Mouse (Mus musculus) lung, embryonic 16.5 days (tissue): ENCODE measurements around the gene Scn8a. TPM values are rescaled to one million over a fixed set of nuclear protein-coding genes. Genes with fewer than 3 reads are reported as not detected.

ENCODE experiments used
- ATAC-seq: fragments of 200-750 bp; cut with Nextera tagmentation; 2 replicates; pipeline ENCODE4 v1.8.0; 2017; ENCODE audit warnings: low read depth, mild to moderate bottlenecking, moderate library complexity
- H3K27ac ChIP-seq: fragments of 300-500 bp; sonication (generic); 2 replicates; pipeline ENCODE4 v1.5.1; 2014; ENCODE audit warnings: mild to moderate bottlenecking, control low read depth, low read length
- H3K27me3 ChIP-seq: fragments of 300-500 bp; sonication (generic); 2 replicates; pipeline ENCODE4 v1.6.1; 2014; ENCODE audit warnings: low read depth, low read length, mixed read lengths; ENCODE audit not compliant: control insufficient read depth, insufficient read depth
- H3K36me3 ChIP-seq: fragments of 300-500 bp; sonication (generic); 2 replicates; pipeline ENCODE4 v1.6.1; 2014; ENCODE audit warnings: low read length; ENCODE audit not compliant: control insufficient read depth, insufficient read depth
- H3K4me1 ChIP-seq: fragments of 300-500 bp; sonication (generic); replicated peaks from 2 replicates; pipeline ENCODE4 v1.6.1; 2014; ENCODE audit warnings: low read length, mixed read lengths; ENCODE audit not compliant: control insufficient read depth, insufficient read depth
- H3K4me2 ChIP-seq: fragments of 300-500 bp; sonication (generic); 2 replicates; pipeline ENCODE4 v1.6.1; 2014; ENCODE audit warnings: low read depth, low read length, control low read depth
- H3K4me3 ChIP-seq: fragments of 300-500 bp; sonication (generic); 2 replicates; pipeline ENCODE4 v1.5.1; 2014; ENCODE audit warnings: mild to moderate bottlenecking, low read length, control low read depth
- H3K9ac ChIP-seq: fragments of 300-500 bp; sonication (generic); 2 replicates; pipeline ENCODE4 v1.6.1; 2014; ENCODE audit warnings: low read length, control low read depth
- H3K9me3 ChIP-seq: fragments of 300-500 bp; sonication (generic); 2 replicates; pipeline ENCODE4 v1.6.1; 2016; ENCODE audit warnings: low read length; ENCODE audit not compliant: control insufficient read depth
- WGBS: fragments of 180-500 bp; shearing (Covaris S2); extraction: QIAGEN DNeasy Blood & Tissue Kit; methylation state at CpG from one replicate; pipeline ENCODE4 v1.1.7; 2014; 5-methylcytosine and 5-hydroxymethylcytosine counted together
- polyA plus RNA-seq: library from polyadenylated mRNA; unstranded; fragments of >200 nt; fragmentation: Nextera tagmentation; extraction: Ambion mirVana; gene quantifications from 2 replicates; pipeline ENCODE4 v1.2.1, GENCODE M21; 2015

Gene Scn8a
- polyA plus RNA-seq, 1 experiment from 2014 or later = 1.4 TPM

DNA sequence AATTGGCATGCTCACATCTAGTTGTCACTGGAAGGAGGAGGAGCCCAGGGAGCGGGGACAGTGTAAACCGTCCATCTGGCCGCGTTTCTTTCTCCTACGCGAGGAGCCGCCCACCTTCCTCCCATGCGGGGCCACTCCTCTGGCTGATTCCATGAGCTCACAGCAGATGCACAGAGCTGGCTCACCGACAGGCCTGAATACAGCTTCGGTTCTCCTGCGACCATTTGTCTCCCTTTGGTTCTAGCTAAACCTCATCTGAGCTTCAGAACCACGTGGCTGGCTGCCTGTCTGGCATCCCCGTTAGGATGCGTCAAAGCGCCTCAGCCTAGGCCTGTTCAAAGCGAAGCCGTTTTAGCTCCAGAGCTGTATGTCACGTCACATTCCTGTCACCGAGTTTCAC lies 53.8 kb downstream of the Scn8a start:
- WGBS = 23% methylated on average over 19 of the region's 19 CpGs
- H3K4me3 ChIP-seq = no peak overlapping the region
- H3K27ac ChIP-seq = no peak overlapping the region
- no peaks in the 10 kb centered on the region for H3K4me1 ChIP-seq
- no peaks in the 10 kb centered on the region for H3K27me3 ChIP-seq
- no peaks in the 10 kb centered on the region for H3K36me3 ChIP-seq
- peak; percentile 65 for ATAC-seq
- H3K9me3 ChIP-seq = no peaks in the 10 kb centered on the region
- no peak overlapping the region for H3K4me2 ChIP-seq
- H3K9ac ChIP-seq = no peak overlapping the region

DNA sequence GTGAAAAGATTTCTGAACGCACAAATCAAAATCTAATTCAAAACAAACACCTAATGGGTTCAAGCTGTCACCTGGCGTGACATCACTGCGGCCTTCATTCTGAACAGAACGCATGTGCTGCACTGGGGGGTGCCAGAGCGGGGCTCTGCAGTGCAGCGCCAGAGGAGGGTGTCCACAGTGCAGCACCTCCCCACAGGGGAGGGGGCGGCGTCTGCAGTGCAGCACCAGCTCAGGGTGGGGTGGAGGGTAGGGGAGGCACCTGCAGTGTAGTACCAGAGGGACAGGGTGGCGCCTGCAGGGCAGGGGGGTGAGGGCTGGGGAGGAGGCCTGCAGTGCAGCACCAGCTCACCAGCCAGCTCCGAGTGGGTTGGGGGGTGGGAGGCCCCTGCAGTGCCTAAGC lies 55.3 kb downstream of the Scn8a start:
- no peak overlapping the region for H3K9ac ChIP-seq
- no peak overlapping the region for H3K4me3 ChIP-seq
- no peaks in the 10 kb centered on the region for H3K27me3 ChIP-seq
- H3K9me3 ChIP-seq = no peaks in the 10 kb centered on the region
- H3K36me3 ChIP-seq = no peaks in the 10 kb centered on the region
- 75% methylated on average over 10 of the region's 10 CpGs for WGBS
- no peaks in the 10 kb centered on the region for H3K4me1 ChIP-seq
- no peak overlapping the region for H3K4me2 ChIP-seq
- no peak overlapping the region for H3K27ac ChIP-seq
- ATAC-seq = no peak

DNA sequence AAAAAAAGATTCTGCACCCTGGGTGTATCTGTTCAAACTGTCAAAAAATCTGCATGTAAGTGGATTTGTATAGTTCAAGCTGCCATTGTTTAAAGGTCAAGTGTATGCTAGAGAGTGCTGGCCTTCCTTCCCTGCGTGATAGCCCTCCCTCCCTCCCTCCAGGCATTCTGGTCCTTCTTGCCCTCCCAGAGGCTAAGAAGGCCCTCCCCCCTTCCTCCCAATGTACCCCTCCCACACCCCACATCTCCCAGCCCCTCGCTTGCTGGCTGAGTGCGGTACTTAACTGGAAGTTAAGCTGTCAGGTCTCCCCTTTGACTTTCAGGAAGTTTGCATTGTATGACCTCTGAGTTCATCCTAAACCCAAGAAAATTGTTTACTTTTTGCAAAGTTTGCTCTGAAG lies 60.8 kb downstream of the Scn8a start:
- H3K4me1 ChIP-seq = no peaks in the 10 kb centered on the region
- H3K27me3 ChIP-seq = no peaks in the 10 kb centered on the region
- H3K36me3 ChIP-seq = no peaks in the 10 kb centered on the region
- no peak overlapping the region for H3K4me2 ChIP-seq
- no peak overlapping the region for H3K4me3 ChIP-seq
- no peak overlapping the region for H3K27ac ChIP-seq
- no peaks in the 10 kb centered on the region for H3K9me3 ChIP-seq
- ATAC-seq = no peak
- 13% methylated on average over 3 of the region's 3 CpGs for WGBS
- H3K9ac ChIP-seq = no peak overlapping the region

DNA sequence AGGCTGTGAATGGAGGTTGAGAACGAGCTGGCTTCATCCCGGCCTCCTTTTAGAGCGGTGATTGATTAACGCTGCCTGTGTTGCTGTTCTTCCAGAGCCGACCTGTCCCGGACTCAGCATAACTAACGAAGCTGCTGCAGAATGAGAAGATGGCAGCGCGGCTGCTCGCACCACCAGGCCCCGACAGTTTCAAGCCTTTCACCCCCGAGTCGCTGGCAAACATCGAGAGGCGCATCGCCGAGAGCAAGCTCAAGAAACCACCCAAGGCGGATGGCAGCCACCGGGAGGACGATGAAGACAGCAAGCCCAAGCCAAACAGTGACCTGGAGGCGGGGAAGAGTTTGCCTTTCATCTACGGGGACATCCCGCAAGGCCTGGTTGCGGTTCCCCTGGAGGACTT lies 66.5 kb downstream of the Scn8a start:
- Histone ChIP-seq H3K9me3 (no peaks in the 10 kb centered on the region), H3K4me2 (peak overlapping the region; percentile 18), H3K4me3 (no peak overlapping the region), H3K9ac (peak overlapping the region; percentile 14; the same call in 1 of the 2 replicates), H3K27me3 (no peaks in the 10 kb centered on the region), H3K4me1 (no peaks in the 10 kb centered on the region), H3K36me3 (no peaks in the 10 kb centered on the region), H3K27ac (no peak overlapping the region)
- 40% methylated on average over 24 of the region's 24 CpGs for WGBS
- no peak for ATAC-seq

DNA sequence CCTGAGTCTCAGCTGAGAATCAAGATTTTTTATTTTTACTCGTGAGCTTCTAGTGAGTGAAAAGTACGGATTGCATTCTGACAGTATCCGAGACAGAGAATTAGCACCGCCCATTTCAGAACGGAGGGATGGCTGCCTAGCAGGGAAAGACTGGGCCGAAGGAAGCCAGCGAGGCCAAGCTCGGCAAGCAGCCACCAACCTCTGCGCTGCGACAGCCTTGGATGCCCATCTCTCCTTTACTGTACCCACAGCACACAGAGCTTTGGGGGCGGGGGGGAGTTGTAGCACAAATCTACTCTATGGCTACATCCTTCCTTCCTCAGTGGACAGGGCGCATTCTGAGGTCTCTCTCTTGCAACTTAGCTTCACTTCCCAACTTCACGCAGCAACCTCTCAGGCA lies 78.7 kb downstream of the Scn8a start:
- no peak for ATAC-seq
- Histone ChIP-seq H3K4me1 (no peaks in the 10 kb centered on the region), H3K36me3 (no peaks in the 10 kb centered on the region), H3K4me2 (no peak overlapping the region), H3K4me3 (no peak overlapping the region), H3K27ac (no peak overlapping the region), H3K9ac (no peak overlapping the region), H3K9me3 (no peaks in the 10 kb centered on the region), H3K27me3 (no peaks in the 10 kb centered on the region)
- 83% methylated on average over 13 of the region's 13 CpGs for WGBS

DNA sequence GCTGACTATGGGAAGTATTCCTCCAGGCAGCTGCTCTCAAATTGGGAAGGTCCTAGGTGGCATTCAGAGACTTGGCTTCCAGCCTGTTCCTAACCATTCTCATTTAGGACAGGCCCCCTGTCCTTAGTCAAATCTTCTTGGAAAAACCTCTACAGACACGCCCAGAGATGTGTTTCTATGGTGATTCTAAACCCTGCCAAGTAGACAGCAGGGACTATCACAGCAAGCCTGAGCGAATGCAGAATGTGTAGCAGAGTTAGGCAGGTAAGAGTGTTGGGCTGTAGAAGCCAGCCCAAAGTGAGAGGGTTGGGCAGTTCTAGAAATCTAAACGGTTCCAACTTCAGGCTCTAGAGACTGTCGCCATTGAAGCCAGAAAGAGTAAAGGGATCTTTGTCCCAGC lies 79.5 kb downstream of the Scn8a start:
- 79% methylated on average over 4 of the region's 4 CpGs for WGBS
- H3K4me1 ChIP-seq = no peaks in the 10 kb centered on the region
- H3K27ac ChIP-seq = no peak overlapping the region

DNA sequence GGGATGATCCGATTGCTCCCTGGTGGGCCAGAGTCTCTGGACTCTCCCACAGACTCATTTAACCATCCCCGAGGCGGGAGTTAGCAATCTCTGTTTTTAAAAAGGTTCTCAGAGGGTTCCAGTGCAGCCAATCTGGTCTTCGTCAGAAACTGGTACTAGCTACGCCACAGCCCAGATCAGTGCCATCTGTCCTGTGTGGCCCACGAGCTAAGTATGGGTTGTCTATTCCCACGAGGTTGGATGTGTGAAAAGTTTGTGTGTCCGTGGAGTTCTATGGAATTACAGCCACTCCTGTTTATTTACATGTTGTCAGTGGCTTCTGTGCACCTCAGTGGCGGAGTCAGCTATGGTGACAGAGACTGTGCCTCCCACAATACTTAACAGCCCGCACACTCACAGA lies 81.8 kb downstream of the Scn8a start:
- 70% methylated on average over 10 of the region's 10 CpGs for WGBS
- no peak overlapping the region for H3K4me2 ChIP-seq
- no peak overlapping the region for H3K9ac ChIP-seq
- ATAC-seq = no peak
- H3K4me1 ChIP-seq = no peaks in the 10 kb centered on the region
- H3K27ac ChIP-seq = no peak overlapping the region
- no peaks in the 10 kb centered on the region for H3K27me3 ChIP-seq
- no peak overlapping the region for H3K4me3 ChIP-seq
- no peaks in the 10 kb centered on the region for H3K9me3 ChIP-seq
- H3K36me3 ChIP-seq = no peaks in the 10 kb centered on the region

More for the DNA sequence above, 79.5 kb downstream of the Scn8a start:
- no peak overlapping the region for H3K4me2 ChIP-seq
- no peak for ATAC-seq
- no peaks in the 10 kb centered on the region for H3K27me3 ChIP-seq
- H3K9ac ChIP-seq = no peak overlapping the region
- H3K36me3 ChIP-seq = no peaks in the 10 kb centered on the region
- no peaks in the 10 kb centered on the region for H3K9me3 ChIP-seq
- no peak overlapping the region for H3K4me3 ChIP-seq

DNA sequence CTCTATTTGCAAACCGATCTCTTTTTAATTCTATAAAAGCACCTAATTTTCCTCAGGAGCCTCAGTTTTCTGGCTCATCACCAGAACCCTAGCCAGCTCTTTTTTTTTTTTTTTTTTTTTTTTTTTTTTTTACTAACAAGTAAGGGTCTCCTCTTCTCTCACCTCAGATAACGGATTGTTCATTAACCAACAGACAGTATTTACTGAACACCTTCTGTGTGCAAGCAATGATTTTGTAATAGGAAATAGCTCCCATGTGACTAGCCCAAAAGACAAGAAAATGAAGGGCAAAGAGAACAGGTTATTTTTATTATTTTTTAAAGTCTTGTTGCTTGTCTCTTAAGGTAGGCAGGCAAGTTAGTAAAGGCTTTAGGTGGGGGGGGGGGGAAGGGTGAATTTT lies 82.6 kb downstream of the Scn8a start:
- no peaks in the 10 kb centered on the region for H3K27me3 ChIP-seq
- ATAC-seq = no peak
- H3K9ac ChIP-seq = no peak overlapping the region
- H3K4me3 ChIP-seq = no peak overlapping the region
- 73% methylated on average over 2 of the region's 2 CpGs for WGBS
- no peaks in the 10 kb centered on the region for H3K36me3 ChIP-seq
- H3K27ac ChIP-seq = no peak overlapping the region
- H3K9me3 ChIP-seq = no peaks in the 10 kb centered on the region
- no peaks in the 10 kb centered on the region for H3K4me1 ChIP-seq
- H3K4me2 ChIP-seq = no peak overlapping the region

DNA sequence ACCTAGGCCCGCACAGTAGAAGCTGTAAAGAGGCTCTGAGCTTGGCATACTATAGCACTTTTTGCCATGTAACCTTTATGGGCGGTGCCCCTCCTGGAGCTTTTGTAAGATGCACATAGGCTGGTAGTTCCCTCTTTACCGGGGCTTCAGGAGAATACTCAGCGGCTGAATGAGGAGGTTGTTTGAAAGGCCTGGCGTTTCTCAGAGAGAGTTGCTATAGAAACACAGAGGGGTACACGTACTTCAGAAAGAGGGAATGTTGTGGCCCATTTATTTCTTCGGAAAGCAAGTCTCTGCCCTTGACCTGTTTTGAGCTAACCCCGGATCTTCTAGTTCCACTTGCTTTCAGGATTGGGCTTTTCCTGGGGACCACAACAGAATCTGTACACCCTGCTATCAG lies 83.2 kb downstream of the Scn8a start:
- Histone ChIP-seq H3K27ac (no peak overlapping the region), H3K4me2 (no peak overlapping the region), H3K9me3 (no peaks in the 10 kb centered on the region), H3K4me1 (no peaks in the 10 kb centered on the region), H3K4me3 (no peak overlapping the region), H3K36me3 (no peaks in the 10 kb centered on the region), H3K27me3 (no peaks in the 10 kb centered on the region), H3K9ac (no peak overlapping the region)
- WGBS = 40% methylated on average over 8 of the region's 8 CpGs
- no peak for ATAC-seq

DNA sequence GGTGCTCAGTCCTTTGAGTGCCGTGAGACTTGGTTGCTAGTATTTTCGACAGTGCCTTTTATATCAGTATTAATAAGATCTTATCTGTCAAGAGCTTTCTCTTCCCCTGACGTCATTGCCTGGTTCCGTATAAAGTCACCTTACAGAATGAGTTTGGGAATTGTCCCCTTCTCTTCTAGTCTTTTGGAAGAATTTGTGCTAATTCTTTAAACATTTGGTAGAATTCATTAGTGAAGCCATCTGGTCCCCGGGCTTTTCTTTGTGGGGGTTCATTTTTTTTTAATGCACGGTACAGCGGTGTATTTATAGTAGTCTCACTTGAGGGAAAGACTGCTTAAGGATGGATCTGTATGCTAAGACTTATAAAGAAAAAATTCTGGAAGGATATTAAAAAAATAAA lies 84.3 kb downstream of the Scn8a start:
- H3K9me3 ChIP-seq = no peaks in the 10 kb centered on the region
- no peak overlapping the region for H3K4me2 ChIP-seq
- no peaks in the 10 kb centered on the region for H3K4me1 ChIP-seq
- no peak overlapping the region for H3K9ac ChIP-seq
- H3K27ac ChIP-seq = no peak overlapping the region
- no peak for ATAC-seq
- no peaks in the 10 kb centered on the region for H3K27me3 ChIP-seq
- H3K36me3 ChIP-seq = no peaks in the 10 kb centered on the region
- 58% methylated on average over 7 of the region's 7 CpGs for WGBS
- H3K4me3 ChIP-seq = no peak overlapping the region
